Mouse (Mus musculus): ENCODE measurements around the gene Defb28. TPM values are rescaled to one million over a fixed set of nuclear protein-coding genes. Genes with fewer than 3 reads are reported as not detected.

Gene Defb28
- polyA plus RNA-seq, 1 experiment from 2014 or later, result not detected

DNA sequence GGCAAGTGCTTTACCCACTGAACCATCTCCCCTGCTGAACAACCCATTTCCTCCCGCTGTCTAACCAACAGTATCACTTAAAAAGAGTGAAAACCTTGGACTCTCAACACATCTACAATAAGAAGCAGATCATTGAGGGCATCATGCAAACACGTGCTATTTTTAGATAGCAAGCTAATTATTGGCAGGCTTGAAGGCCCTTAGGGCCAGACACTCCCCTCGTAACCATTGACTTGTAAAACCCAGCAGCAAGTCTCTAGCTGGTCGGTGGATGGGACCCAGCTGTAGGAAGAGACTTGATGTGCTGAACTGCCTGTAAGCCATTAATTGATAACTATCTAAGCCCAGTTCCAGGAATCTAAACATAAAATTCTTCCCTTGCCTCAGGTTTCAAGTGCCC lies 25.4 kb downstream of the Defb28 start:
- no peaks in the 10 kb centered on the region for H3K36me3 ChIP-seq (ENCODE audit: control insufficient read depth, insufficient read depth, low read length)
- H3K4me3 ChIP-seq (ENCODE audit: low read depth, low read length), result no peak overlapping the region
- H3K4me2 ChIP-seq (replicated peaks; ENCODE audit: low read depth, low read length), result no peak overlapping the region
- WGBS, result 87% methylated on average over 4 of the region's 4 CpGs
- H3K9me3 ChIP-seq (ENCODE audit: control insufficient read depth, low read length), result no peaks in the 10 kb centered on the region
- DNase-seq (ENCODE audit: low spot score) (no peak), ATAC-seq (ENCODE audit: low FRiP score) (no peak)
- H3K27me3 ChIP-seq (ENCODE audit: control insufficient read depth, insufficient read depth, low read length), result no peaks in the 10 kb centered on the region
- no peak overlapping the region for H3K9ac ChIP-seq (ENCODE audit: low read depth, low read length)
- H3K27ac ChIP-seq (ENCODE audit: low read depth, low read length), result no peak overlapping the region
- no peaks in the 10 kb centered on the region for H3K4me1 ChIP-seq (replicated peaks; ENCODE audit: control insufficient read depth, insufficient read depth, low read length)

DNA sequence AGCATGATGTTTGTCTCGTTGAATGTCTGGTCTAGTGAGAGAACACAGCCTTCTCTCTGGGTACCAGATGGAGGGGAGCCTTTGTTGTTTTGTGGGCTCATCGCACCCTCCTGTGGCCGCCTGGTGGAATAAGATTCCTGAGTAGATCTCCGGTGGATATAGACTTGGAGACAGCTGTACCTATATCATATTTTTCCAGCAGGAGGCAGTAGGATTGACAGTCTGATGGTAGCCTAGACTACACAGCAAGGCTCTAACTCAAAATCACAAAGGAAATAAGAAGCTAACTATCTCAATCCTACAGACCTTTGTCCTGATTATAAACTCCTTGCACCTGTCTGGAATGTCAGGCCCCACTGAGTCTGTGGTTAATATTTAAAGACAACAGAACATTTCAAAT lies 26.6 kb downstream of the Defb28 start:
- no peak overlapping the region for H3K27ac ChIP-seq (ENCODE audit: low read depth, low read length)
- ATAC-seq (ENCODE audit: low FRiP score), result no peak
- H3K4me1 ChIP-seq (replicated peaks; ENCODE audit: control insufficient read depth, insufficient read depth, low read length), result no peaks in the 10 kb centered on the region
- no peak overlapping the region for H3K9ac ChIP-seq (ENCODE audit: low read depth, low read length)
- H3K4me2 ChIP-seq (replicated peaks; ENCODE audit: low read depth, low read length), result no peak overlapping the region
- no peaks in the 10 kb centered on the region for H3K27me3 ChIP-seq (ENCODE audit: control insufficient read depth, insufficient read depth, low read length)
- H3K4me3 ChIP-seq (ENCODE audit: low read depth, low read length), result no peak overlapping the region
- peak; percentile 56 for DNase-seq (ENCODE audit: low spot score)
- no peaks in the 10 kb centered on the region for H3K9me3 ChIP-seq (ENCODE audit: control insufficient read depth, low read length)
- H3K36me3 ChIP-seq (ENCODE audit: control insufficient read depth, insufficient read depth, low read length), result no peaks in the 10 kb centered on the region
- WGBS, result 23% methylated on average over 4 of the region's 4 CpGs

DNA sequence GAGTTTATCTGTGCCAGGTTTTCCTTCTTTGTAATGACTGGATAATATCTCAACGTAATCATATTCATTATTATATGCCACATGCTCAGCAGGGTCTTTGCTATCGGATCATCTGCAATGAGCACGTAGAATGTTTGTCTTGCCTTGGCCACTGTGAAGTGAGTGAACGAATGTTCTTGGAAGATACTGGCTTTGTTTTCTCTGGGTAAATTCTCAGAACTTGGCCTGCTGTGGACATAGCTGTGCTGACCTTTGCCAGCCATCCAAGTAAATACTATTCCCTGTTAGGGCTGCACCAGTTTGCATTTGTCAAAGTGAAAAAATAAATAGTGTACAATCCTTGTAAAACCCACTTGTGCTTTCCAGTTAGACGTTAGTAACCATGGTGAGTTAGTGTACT lies 30.1 kb downstream of the Defb28 start:
- WGBS, result 76% methylated on average over 5 of the region's 5 CpGs
- Histone ChIP-seq H3K9me3 (ENCODE audit: control insufficient read depth, low read length) (no peaks in the 10 kb centered on the region), H3K9ac (ENCODE audit: low read depth, low read length) (no peak overlapping the region), H3K4me3 (ENCODE audit: low read depth, low read length) (no peak overlapping the region), H3K27ac (ENCODE audit: low read depth, low read length) (no peak overlapping the region), H3K27me3 (ENCODE audit: control insufficient read depth, insufficient read depth, low read length) (no peaks in the 10 kb centered on the region), H3K36me3 (ENCODE audit: control insufficient read depth, insufficient read depth, low read length) (no peaks in the 10 kb centered on the region), H3K4me1 (replicated peaks; ENCODE audit: control insufficient read depth, insufficient read depth, low read length) (no peaks in the 10 kb centered on the region), H3K4me2 (replicated peaks; ENCODE audit: low read depth, low read length) (no peak overlapping the region)
- ATAC-seq (ENCODE audit: low FRiP score) (no peak), DNase-seq (ENCODE audit: low spot score) (no peak)

DNA sequence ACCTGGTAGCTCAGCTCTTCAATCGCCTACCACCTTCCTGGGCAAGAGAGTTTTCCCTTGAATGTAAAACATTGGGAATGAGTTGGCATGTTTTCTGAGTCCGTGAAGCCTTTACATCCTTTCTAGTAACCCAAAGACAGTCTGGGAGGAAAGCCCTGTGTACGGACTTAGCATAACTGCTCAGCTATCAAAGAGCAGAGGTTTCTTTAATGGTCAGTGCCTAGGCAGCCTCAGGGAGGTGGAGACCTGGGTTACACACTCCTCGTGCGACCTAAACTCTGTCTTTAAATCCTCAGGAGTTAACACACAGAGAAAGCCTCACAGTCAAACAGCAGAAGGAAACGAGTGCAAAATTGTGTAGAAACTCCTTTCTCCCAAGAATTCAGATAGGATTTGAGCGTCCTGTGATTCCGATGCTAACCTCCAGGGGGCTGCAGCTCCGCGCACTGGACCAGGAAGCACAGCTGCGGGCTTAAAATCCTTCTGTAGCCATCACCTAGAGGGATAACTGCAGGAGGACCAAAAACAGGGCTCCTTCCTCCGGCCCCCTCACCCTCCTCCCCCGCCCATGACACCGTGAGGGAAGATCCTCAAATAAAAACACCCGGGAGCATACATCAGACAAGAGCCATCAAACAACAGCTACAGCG lies 35.8 kb downstream of the Defb28 start:
- Histone ChIP-seq H3K4me2 (replicated peaks; ENCODE audit: low read depth, low read length) (no peak overlapping the region), H3K27me3 (ENCODE audit: control insufficient read depth, insufficient read depth, low read length) (no peaks in the 10 kb centered on the region), H3K4me3 (ENCODE audit: low read depth, low read length) (no peak overlapping the region), H3K27ac (ENCODE audit: low read depth, low read length) (no peak overlapping the region), H3K9ac (ENCODE audit: low read depth, low read length) (no peak overlapping the region), H3K9me3 (ENCODE audit: control insufficient read depth, low read length) (no peaks in the 10 kb centered on the region), H3K4me1 (replicated peaks; ENCODE audit: control insufficient read depth, insufficient read depth, low read length) (no peaks in the 10 kb centered on the region), H3K36me3 (ENCODE audit: control insufficient read depth, insufficient read depth, low read length) (no peaks in the 10 kb centered on the region)
- ATAC-seq (ENCODE audit: low FRiP score) (no peak), DNase-seq (ENCODE audit: low spot score) (peak; percentile 84)
- 15% methylated on average over 16 of the region's 16 CpGs for WGBS

DNA sequence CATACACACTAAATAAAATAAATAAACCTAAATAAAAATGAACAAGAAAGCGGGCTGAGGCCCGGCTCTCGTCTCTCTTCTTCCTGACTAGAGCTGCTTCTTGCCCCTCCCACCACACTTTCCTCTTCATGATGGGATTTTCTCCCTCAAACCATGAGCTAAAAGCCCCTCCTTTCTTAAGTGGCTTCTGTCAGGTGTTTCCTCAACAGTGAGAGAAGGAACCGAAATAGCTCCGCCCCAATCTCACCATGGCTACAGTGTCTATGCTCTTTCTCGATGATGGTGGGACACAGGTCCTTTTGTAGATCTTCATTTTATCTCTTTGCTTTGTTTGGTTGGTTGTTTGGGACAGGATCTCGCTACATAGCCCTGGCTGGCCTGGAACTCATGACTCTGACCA lies 38.6 kb downstream of the Defb28 start:
- Histone ChIP-seq H3K4me2 (replicated peaks; ENCODE audit: low read depth, low read length) (no peak overlapping the region), H3K36me3 (ENCODE audit: control insufficient read depth, insufficient read depth, low read length) (no peaks in the 10 kb centered on the region), H3K9ac (ENCODE audit: low read depth, low read length) (no peak overlapping the region), H3K27ac (ENCODE audit: low read depth, low read length) (no peak overlapping the region), H3K9me3 (ENCODE audit: control insufficient read depth, low read length) (no peaks in the 10 kb centered on the region), H3K4me3 (ENCODE audit: low read depth, low read length) (no peak overlapping the region), H3K4me1 (replicated peaks; ENCODE audit: control insufficient read depth, insufficient read depth, low read length) (no peaks in the 10 kb centered on the region), H3K27me3 (ENCODE audit: control insufficient read depth, insufficient read depth, low read length) (no peaks in the 10 kb centered on the region)
- DNase-seq (ENCODE audit: low spot score) (no peak), ATAC-seq (ENCODE audit: low FRiP score) (no peak)
- WGBS, result 90% methylated on average over 7 of the region's 7 CpGs

DNA sequence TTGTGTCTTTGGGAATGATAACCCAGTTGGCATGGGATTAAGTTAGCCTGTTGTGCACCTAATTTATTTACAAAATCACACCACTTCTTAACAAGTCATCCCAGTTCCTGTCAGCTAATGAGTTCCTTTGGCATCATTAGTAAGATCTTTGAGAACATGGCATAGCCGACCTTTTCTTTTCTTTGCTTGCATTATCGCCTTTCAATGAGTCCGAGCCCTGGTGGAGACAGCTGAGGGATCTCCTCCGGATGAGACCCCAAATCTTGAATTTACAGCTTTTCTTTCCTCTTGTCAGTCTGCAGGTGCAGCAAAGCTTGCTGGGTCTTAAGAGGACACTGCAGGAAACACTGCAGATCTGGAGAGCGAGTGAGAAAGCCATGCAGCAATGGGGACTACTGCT lies 51.0 kb downstream of the Defb28 start, which contains the start of gene Gm17416:
Gene Gm17416 (plus strand): TSS at position 301 of the 400 bp plus-strand sequence.
- ATAC-seq (ENCODE audit: low FRiP score) (no peak), DNase-seq (ENCODE audit: low spot score) (no peak)
- Histone ChIP-seq H3K27ac (ENCODE audit: low read depth, low read length) (no peak within 1 kb of the TSS), H3K9me3 (ENCODE audit: control insufficient read depth, low read length) (no peaks in the 10 kb centered on the region), H3K36me3 (ENCODE audit: control insufficient read depth, insufficient read depth, low read length) (no peaks in the 10 kb centered on the region), H3K4me2 (replicated peaks; ENCODE audit: low read depth, low read length) (no peak within 1 kb of the TSS), H3K4me3 (ENCODE audit: low read depth, low read length) (no peak within 1 kb of the TSS), H3K9ac (ENCODE audit: low read depth, low read length) (no peak within 1 kb of the TSS), H3K27me3 (ENCODE audit: control insufficient read depth, insufficient read depth, low read length) (no peaks in the 10 kb centered on the region), H3K4me1 (replicated peaks; ENCODE audit: control insufficient read depth, insufficient read depth, low read length) (no peaks in the 10 kb centered on the region)
- WGBS, result 91% methylated on average over 5 of the region's 5 CpGs

DNA sequence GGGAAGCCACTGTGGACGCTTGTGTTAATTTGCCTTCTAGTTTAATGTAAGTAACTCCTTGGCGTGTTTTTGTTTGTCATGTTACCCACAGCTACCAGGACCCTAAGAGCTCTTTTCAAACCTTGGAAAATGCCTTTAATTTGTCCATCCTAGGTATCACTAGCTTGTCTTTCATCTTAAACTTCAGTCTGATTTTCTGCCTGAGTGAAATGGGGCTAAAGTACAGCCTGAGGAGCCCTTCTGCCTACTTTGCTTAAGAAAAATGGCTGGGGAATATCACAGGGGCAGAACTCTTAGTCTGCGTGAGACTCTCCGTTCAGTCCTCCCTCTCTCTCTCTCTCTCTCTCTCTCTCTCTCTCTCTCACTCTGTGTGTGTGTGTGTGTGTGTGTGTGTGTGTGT lies 51.8 kb downstream of the Defb28 start:
- Histone ChIP-seq H3K4me3 (ENCODE audit: low read depth, low read length) (no peak overlapping the region), H3K9ac (ENCODE audit: low read depth, low read length) (no peak overlapping the region), H3K27ac (ENCODE audit: low read depth, low read length) (no peak overlapping the region), H3K9me3 (ENCODE audit: control insufficient read depth, low read length) (no peaks in the 10 kb centered on the region), H3K4me2 (replicated peaks; ENCODE audit: low read depth, low read length) (no peak overlapping the region), H3K4me1 (replicated peaks; ENCODE audit: control insufficient read depth, insufficient read depth, low read length) (no peaks in the 10 kb centered on the region), H3K36me3 (ENCODE audit: control insufficient read depth, insufficient read depth, low read length) (no peaks in the 10 kb centered on the region), H3K27me3 (ENCODE audit: control insufficient read depth, insufficient read depth, low read length) (no peaks in the 10 kb centered on the region)
- 86% methylated on average over 4 of the region's 4 CpGs for WGBS
- ATAC-seq (ENCODE audit: low FRiP score) (no peak), DNase-seq (ENCODE audit: low spot score) (no peak)

DNA sequence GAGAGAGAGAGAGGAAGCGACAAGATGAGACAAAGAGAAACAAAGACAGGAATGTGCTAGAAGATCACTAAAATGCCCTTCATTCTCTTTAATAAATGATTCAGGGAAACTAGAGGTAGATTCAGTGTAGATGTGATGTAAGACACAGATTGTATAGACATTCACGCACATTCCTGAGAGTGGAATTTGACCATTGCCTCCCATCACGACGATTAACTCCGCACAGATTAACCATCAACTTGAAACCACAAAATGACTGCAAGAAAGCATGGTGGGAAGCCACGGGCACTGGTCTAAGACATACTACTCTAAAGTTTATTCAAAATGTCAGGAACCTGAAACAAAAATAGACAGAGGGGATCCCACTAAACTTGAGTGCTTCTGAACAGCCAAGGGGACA lies 52.3 kb downstream of the Defb28 start:
- no peaks in the 10 kb centered on the region for H3K9me3 ChIP-seq (ENCODE audit: control insufficient read depth, low read length)
- DNase-seq (ENCODE audit: low spot score), result no peak
- no peak overlapping the region for H3K9ac ChIP-seq (ENCODE audit: low read depth, low read length)
- no peak overlapping the region for H3K27ac ChIP-seq (ENCODE audit: low read depth, low read length)
- H3K36me3 ChIP-seq (ENCODE audit: control insufficient read depth, insufficient read depth, low read length), result no peaks in the 10 kb centered on the region
- no peaks in the 10 kb centered on the region for H3K4me1 ChIP-seq (replicated peaks; ENCODE audit: control insufficient read depth, insufficient read depth, low read length)
- H3K4me3 ChIP-seq (ENCODE audit: low read depth, low read length), result no peak overlapping the region
- no peak overlapping the region for H3K4me2 ChIP-seq (replicated peaks; ENCODE audit: low read depth, low read length)
- 84% methylated on average over 6 of the region's 6 CpGs for WGBS
- no peaks in the 10 kb centered on the region for H3K27me3 ChIP-seq (ENCODE audit: control insufficient read depth, insufficient read depth, low read length)
- ATAC-seq (ENCODE audit: low FRiP score), result no peak
